In the genomic region with DNA sequence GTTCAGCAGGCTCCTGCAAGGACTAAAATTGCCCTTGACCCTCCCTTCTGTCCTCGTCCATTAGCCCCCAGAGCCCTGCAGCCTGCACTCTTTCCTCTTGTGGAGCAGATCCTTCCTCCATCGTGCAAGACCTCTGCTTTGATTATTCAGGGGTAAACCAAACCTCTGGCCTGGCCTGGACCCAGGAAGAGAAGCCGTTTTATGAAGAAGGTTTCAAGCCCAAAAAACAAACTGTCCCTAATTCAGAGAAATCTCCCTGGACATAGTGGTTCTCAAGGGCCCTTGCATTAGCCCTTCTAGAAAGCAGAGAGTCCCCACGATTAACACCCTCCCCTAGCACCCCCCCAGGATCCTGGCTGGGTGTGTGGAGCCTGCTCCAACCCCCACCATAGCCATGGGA, we compare ENCODE assay signal across 8 mouse cellular contexts.
DNase-seq lines count a peak whose midpoint lies in the region; ATAC-seq and TF ChIP-seq lines count a peak whose summit lies in the region.

No protein-coding gene starts in this region.

- peaks cover 22% of the 10 kb centered on the region for H3K4me1 ChIP-seq in lung, embryonic 16.5 days (replicated peaks; ENCODE audit: control insufficient read depth, insufficient read depth, low read length)
- H3K4me1 ChIP-seq in limb, embryonic 14.5 days (ENCODE audit: control insufficient read depth, insufficient read depth, low read length), result peaks cover 24% of the 10 kb centered on the region

- ATAC-seq in lung, embryonic 16.5 days (ENCODE audit: low read depth), result no peak
- no peak; the same call in 1 of the 2 replicates for ATAC-seq in limb, embryonic 14.5 days (ENCODE audit: low FRiP score, low read depth)

- no peak for TF ChIP-seq POLR2A in limb, embryonic 14.5 days (IDR thresholded peaks at IDR 0.05; ENCODE audit: borderline replicate concordance, extremely low read depth, insufficient read depth, insufficient read length)

- no peaks in the 10 kb centered on the region for H3K9me3 ChIP-seq in lung, embryonic 16.5 days (ENCODE audit: control insufficient read depth, low read length)
- H3K9me3 ChIP-seq in limb, embryonic 14.5 days (ENCODE audit: control insufficient read depth, low read length), result no peaks in the 10 kb centered on the region

- no peaks in the 10 kb centered on the region for H3K36me3 ChIP-seq in lung, embryonic 16.5 days (ENCODE audit: control insufficient read depth, insufficient read depth, low read length)
- no peaks in the 10 kb centered on the region for H3K36me3 ChIP-seq in limb, embryonic 14.5 days (ENCODE audit: control insufficient read depth, insufficient read depth, low read length)

- H3K27me3 ChIP-seq in lung, embryonic 16.5 days (ENCODE audit: control insufficient read depth, insufficient read depth, low read depth, low read length), result peaks cover 21% of the 10 kb centered on the region
- H3K27me3 ChIP-seq in limb, embryonic 14.5 days (ENCODE audit: control insufficient read depth, insufficient read depth, low read length), result peaks cover 8% of the 10 kb centered on the region; the same call in 1 of the 2 replicates

- WGBS in lung, embryonic 16.5 days, result 22% methylated on average over 4 of the region's 4 CpGs
- WGBS in limb, embryonic 14.5 days, result 21% methylated on average over 4 of the region's 4 CpGs

- H3K4me3 ChIP-seq in lung, embryonic 16.5 days (ENCODE audit: low read length), result peak overlapping the region; percentile 37; the same call in 1 of the 2 replicates
- H3K4me3 ChIP-seq in limb, embryonic 14.5 days (replicated peaks; ENCODE audit: low read length), result peak overlapping the region; percentile 37

- H3K27ac ChIP-seq in lung, embryonic 16.5 days (ENCODE audit: low read length), result no peak overlapping the region
- no peak overlapping the region for H3K27ac ChIP-seq in limb, embryonic 14.5 days (replicated peaks; ENCODE audit: low read depth, low read length)

- DNase-seq in cerebellum, adult 9-11 months, result peak; percentile 39
- DNase-seq in cerebellum, postnatal 25 days, result no peak
- no peak for DNase-seq in lung, adult 18-20 months
- no peak for DNase-seq in limb, embryonic 14.5 days (ENCODE audit: low spot score)
- DNase-seq in right cerebral cortex, adult 2 months (ENCODE audit: low spot score in 2 of 2), result no peak
- DNase-seq in thymus, postnatal 25 days, result no peak
- DNase-seq in adrenal gland, adult (ENCODE audit: inconsistent age in 2 of 2, low spot score in 1 of 2), result no peak

- H3K9ac ChIP-seq in lung, embryonic 16.5 days (ENCODE audit: low read length), result 0 out of 2 replicates have a peak overlapping the region, but pooled peaks have one; percentile 11
- H3K9ac ChIP-seq in limb, embryonic 14.5 days (ENCODE audit: low read depth, low read length, severe bottlenecking), result peak overlapping the region; percentile 44; the same call in 1 of the 2 replicates

- H3K4me2 ChIP-seq in lung, embryonic 16.5 days (ENCODE audit: low read depth, low read length), result peak overlapping the region; percentile 68
- H3K4me2 ChIP-seq in limb, embryonic 14.5 days (replicated peaks; ENCODE audit: low read depth, low read length, severe bottlenecking), result peak overlapping the region; percentile 71
